Mouse (Mus musculus) kidney, adult 2 months (tissue): ENCODE measurements at regions not wholly inside any gene's neighbourhood (a gene's known extent, or its start where the extent isn't known, plus 50 kb on each side); places are given as distances from the start of the nearest gene placed in this dataset.

Source experiments
- DNase-seq: peaks from one replicate; pipeline ENCODE4 v3.0.0; 2021
- H3K27ac ChIP-seq: fragments of 200-500 bp; 2 replicates; pipeline ENCODE4 v1.5.1; 2012; ENCODE audit warnings: low read depth, low read length, control low read depth, inconsistent platforms; ENCODE audit not compliant: insufficient read depth
- H3K27me3 ChIP-seq: fragments of 200-500 bp; replicated peaks from 2 replicates; pipeline ENCODE4 v1.6.1; 2012; ENCODE audit warnings: mild to moderate bottlenecking, moderate library complexity, low read length, inconsistent platforms; ENCODE audit not compliant: control insufficient read depth, insufficient read depth
- H3K36me3 ChIP-seq: fragments of 200-500 bp; 2 replicates; pipeline ENCODE4 v1.6.1; 2012; ENCODE audit warnings: mild to moderate bottlenecking, moderate library complexity, low read length, inconsistent platforms; ENCODE audit not compliant: control insufficient read depth, insufficient read depth
- H3K4me1 ChIP-seq: fragments of 200-500 bp; 2 replicates; pipeline ENCODE4 v1.6.1; 2011; ENCODE audit warnings: low read length; ENCODE audit not compliant: control insufficient read depth, insufficient read depth
- H3K4me3 ChIP-seq: fragments of 200-500 bp; 2 replicates; pipeline ENCODE4 v1.5.1; 2011; ENCODE audit warnings: mild to moderate bottlenecking, low read depth, low read length, control low read depth; ENCODE audit not compliant: insufficient read depth
- CTCF ChIP-seq: fragments of 200-500 bp; conservative IDR thresholded peaks from 2 replicates; pipeline ENCODE4 v1.5.1; 2011; ENCODE audit warnings: low read depth, mild to moderate bottlenecking, control low read depth, low read length, moderate library complexity, mixed read lengths; ENCODE audit not compliant: insufficient read depth, insufficient read length
- POLR2A ChIP-seq: fragments of 200-500 bp; IDR thresholded peaks from one replicate; pipeline ENCODE4 v1.6.1; 2011; ENCODE audit warnings: low read depth, low read length, control low read depth
- WGBS: fragments of 180-500 bp; shearing (Covaris S2); methylation state at CpG from one replicate; pipeline ENCODE4 v1.1.7; 2018; 5-methylcytosine and 5-hydroxymethylcytosine counted together

DNA sequence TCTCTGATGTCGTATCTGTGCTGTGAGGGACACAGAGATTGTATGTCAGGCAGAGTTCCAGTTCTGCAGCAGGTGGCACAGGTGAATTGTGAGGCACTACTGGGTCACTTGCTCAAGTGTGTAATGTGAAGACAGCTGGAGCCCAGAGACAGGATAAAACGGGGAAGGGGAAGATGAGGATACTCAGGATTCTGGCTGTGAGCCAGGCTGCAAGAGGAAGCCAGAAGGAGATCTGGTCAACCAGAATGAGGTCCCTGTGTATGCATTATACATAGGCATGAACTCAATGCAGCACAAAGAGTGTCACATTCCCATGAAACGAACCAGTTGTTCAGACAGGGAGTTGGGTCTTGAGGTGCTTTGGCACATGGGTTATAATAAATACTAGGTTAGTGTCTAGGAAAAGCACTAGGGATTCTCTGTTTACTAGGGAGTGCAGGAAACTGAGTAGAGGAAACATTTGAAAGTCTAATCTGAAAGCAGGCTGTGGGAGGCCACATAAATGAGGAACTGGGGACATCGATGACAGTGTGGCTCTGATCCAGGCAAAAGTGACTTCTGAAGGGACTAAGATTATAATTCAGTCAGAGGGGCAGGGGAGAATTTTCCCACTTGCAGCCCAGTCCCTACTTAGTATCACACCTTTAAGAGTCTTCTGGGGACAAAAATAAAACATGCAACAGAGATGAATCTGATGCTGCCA lies 109.9 kb upstream of the Rxfp2 start:
- no peak overlapping the region for H3K4me3 ChIP-seq
- no peak for TF ChIP-seq CTCF
- TF ChIP-seq POLR2A = no peak
- H3K27ac ChIP-seq = peak overlapping the region; percentile 61
- WGBS = 28% methylated on average over 4 of the region's 4 CpGs
- peak; percentile 30 for DNase-seq
- H3K36me3 ChIP-seq = no peaks in the 10 kb centered on the region
- no peaks in the 10 kb centered on the region for H3K27me3 ChIP-seq
- H3K4me1 ChIP-seq = no peaks in the 10 kb centered on the region

DNA sequence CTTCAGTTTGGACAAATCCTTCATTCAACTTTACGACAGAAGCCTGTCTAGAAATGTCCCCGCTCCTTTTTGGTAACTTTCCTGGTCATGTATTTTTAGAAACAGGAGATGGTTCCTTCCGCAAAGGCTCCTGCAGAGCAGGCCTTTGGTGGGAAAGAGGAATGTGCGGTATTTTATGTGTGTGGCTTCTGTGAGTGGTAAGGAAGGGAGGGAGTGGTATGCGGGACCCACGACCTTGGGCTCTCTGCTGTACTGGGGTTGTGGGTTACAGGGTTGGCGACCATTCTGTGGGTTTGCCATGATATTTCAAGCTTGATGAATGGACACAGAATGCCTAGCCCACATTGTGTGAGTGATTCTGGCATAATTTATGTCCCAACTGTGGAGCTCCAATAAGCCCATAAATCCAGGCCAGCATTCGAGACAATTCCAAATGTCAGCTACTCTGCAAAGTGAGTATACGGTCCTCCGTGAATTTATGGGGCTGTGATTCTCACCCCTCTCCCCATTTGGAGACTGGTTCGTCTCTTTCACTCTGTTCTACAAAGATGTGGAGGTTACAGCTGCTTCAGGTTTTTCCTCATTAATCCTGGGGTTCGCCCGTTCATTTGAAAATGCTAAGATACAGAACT lies 109.3 kb upstream of the Rxfp2 start:
- Histone ChIP-seq H3K27ac (peak overlapping the region; percentile 77), H3K27me3 (no peaks in the 10 kb centered on the region), H3K36me3 (no peaks in the 10 kb centered on the region)

DNA sequence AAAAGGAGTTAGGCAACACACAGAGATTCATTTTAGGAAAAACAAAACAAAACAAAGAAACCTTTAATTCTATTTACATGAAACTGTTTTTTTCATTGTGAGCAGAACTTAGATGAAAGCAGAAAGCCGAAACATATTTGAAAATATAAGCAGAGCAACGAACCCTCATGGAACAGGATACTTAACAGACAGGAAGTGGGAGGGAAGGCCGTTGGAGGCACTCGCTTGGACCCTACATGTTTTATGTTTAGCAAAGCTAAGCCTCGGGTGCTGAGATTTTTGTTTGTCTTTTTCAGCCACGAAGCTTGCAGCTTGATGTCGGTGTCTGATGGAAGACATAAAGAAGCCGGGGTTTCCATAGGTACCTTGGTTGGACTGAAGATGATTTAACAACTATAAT lies 108.5 kb upstream of the Rxfp2 start:
- no peaks in the 10 kb centered on the region for H3K4me1 ChIP-seq
- 32% methylated on average over 8 of the region's 8 CpGs for WGBS
- H3K27me3 ChIP-seq = no peaks in the 10 kb centered on the region
- no peaks in the 10 kb centered on the region for H3K36me3 ChIP-seq
- H3K4me3 ChIP-seq = no peak overlapping the region
- TF ChIP-seq CTCF (no peak), POLR2A (no peak)
- no peak overlapping the region for H3K27ac ChIP-seq
- peak; percentile 2 for DNase-seq

More for the DNA sequence above, 109.3 kb upstream of the Rxfp2 start:
- TF ChIP-seq POLR2A = no peak
- TF ChIP-seq CTCF = no peak
- DNase-seq = peak; percentile 51
- Histone ChIP-seq H3K4me1 (no peaks in the 10 kb centered on the region), H3K4me3 (peak overlapping the region; percentile 13; the same call in 1 of the 2 replicates)
- 23% methylated on average over 13 of the region's 13 CpGs for WGBS

DNA sequence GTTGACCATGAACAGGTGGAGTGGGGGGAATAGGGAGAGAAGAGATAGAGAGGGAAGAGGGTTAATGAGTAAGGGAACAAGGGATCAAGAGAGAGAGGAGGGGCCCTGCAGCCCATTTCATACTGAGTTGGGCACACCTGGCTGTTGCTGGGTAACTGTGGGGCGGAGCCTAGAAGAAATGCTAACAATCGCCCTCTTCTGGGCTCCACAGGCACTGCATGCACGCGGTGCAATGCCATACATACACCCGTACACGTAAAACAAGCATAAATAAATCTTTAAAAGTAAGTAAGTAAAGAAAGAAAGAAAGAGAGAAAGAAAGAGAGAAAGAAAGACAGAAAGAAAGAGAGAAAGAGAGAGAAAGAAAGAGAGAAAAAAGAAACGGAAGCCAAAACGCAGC lies 106.5 kb upstream of the Rxfp2 start:
- H3K36me3 ChIP-seq = no peaks in the 10 kb centered on the region
- TF ChIP-seq CTCF = no peak
- no peak for TF ChIP-seq POLR2A
- no peak for DNase-seq
- no peak overlapping the region for H3K4me3 ChIP-seq
- no peak overlapping the region for H3K27ac ChIP-seq
- H3K27me3 ChIP-seq = no peaks in the 10 kb centered on the region
- WGBS = 91% methylated on average over 8 of the region's 8 CpGs
- no peaks in the 10 kb centered on the region for H3K4me1 ChIP-seq

GRCm38 (mm10) chr5:149915761-149916160 lies 102.7 kb upstream of the Rxfp2 start:
- Histone ChIP-seq H3K36me3 (no peaks in the 10 kb centered on the region), H3K4me3 (no peak overlapping the region), H3K27me3 (no peaks in the 10 kb centered on the region), H3K27ac (no peak overlapping the region), H3K4me1 (no peaks in the 10 kb centered on the region)
- DNase-seq = no peak
- TF ChIP-seq CTCF (no peak), POLR2A (no peak)

GRCm38 (mm10) chr5:149917374-149917773 lies 101.1 kb upstream of the Rxfp2 start:
- H3K27me3 ChIP-seq = no peaks in the 10 kb centered on the region
- H3K27ac ChIP-seq = no peak overlapping the region
- DNase-seq = no peak
- no peak for TF ChIP-seq POLR2A
- TF ChIP-seq CTCF = 0 out of 2 replicates have a peak, but pooled peaks have one; percentile 16
- no peak overlapping the region for H3K4me3 ChIP-seq
- WGBS = 33% methylated on average over 3 of the region's 3 CpGs
- H3K4me1 ChIP-seq = no peaks in the 10 kb centered on the region
- no peaks in the 10 kb centered on the region for H3K36me3 ChIP-seq

DNA sequence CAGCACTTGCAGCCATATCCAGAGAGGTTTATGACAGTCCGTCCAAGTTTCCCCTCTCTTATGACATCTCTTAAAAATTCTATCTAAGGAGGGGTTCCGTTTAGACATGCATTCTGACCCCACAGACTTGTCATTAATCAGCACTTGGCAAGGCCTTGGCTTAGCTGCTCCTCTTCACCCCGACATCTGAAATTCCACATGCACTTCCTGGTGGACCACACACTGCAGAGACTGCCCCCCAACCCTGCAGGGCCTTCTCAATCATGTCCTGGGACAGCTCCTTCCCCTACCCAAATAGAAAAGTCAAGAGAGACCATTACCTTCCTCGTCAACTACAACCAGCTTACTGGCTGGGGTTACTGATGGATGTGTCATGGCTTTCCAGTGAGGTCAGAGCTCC lies 99.4 kb upstream of the Rxfp2 start:
- Histone ChIP-seq H3K27ac (no peak overlapping the region), H3K36me3 (no peaks in the 10 kb centered on the region), H3K4me3 (no peak overlapping the region), H3K27me3 (no peaks in the 10 kb centered on the region), H3K4me1 (no peaks in the 10 kb centered on the region)
- no peak for TF ChIP-seq POLR2A
- TF ChIP-seq CTCF = no peak
- 46% methylated on average over 4 of the region's 4 CpGs for WGBS
- DNase-seq = peak; percentile 5
